Mouse (Mus musculus) neural tube, embryonic 12.5 days (tissue): ENCODE measurements around the gene Tmc2. TPM values are rescaled to one million over a fixed set of nuclear protein-coding genes. Genes with fewer than 3 reads are reported as not detected.

ENCODE experiments used
- ATAC-seq: fragments of 200-750 bp; cut with Nextera tagmentation; 2 replicates; pipeline ENCODE4 v1.8.0; 2017; ENCODE audit warnings: low read depth, mild to moderate bottlenecking, moderate TSS enrichment, moderate library complexity; ENCODE audit not compliant: low FRiP score
- H3K27ac ChIP-seq: fragments of 300-500 bp; sonication (generic); 2 replicates; pipeline ENCODE4 v1.5.1; 2016
- H3K27me3 ChIP-seq: fragments of 300-500 bp; sonication (generic); replicated peaks from 2 replicates; pipeline ENCODE4 v1.6.1; 2016; ENCODE audit warnings: mild to moderate bottlenecking
- H3K36me3 ChIP-seq: fragments of 300-500 bp; sonication (generic); 2 replicates; pipeline ENCODE4 v1.6.1; 2016; ENCODE audit warnings: mild to moderate bottlenecking
- H3K4me1 ChIP-seq: fragments of 300-500 bp; sonication (generic); 2 replicates; pipeline ENCODE4 v1.6.1; 2016
- H3K4me2 ChIP-seq: fragments of 300-500 bp; sonication (generic); replicated peaks from 2 replicates; pipeline ENCODE4 v1.6.1; 2016; ENCODE audit warnings: mild to moderate bottlenecking
- H3K4me3 ChIP-seq: fragments of 300-500 bp; sonication (generic); 2 replicates; pipeline ENCODE4 v1.5.1; 2016
- H3K9ac ChIP-seq: fragments of 300-500 bp; sonication (generic); 2 replicates; pipeline ENCODE4 v1.6.1; 2016; ENCODE audit warnings: mild to moderate bottlenecking
- H3K9me3 ChIP-seq: fragments of 300-500 bp; sonication (generic); 2 replicates; pipeline ENCODE4 v1.6.1; 2016; ENCODE audit warnings: mild to moderate bottlenecking
- WGBS: fragments of 180-500 bp; shearing (Covaris S2); methylation state at CpG from one replicate; pipeline ENCODE4 v1.1.7; 2016; 5-methylcytosine and 5-hydroxymethylcytosine counted together
- polyA plus RNA-seq: library from polyadenylated mRNA; unstranded; fragments of >200 nt; fragmentation: Nextera tagmentation; extraction: Ambion mirVana; gene quantifications from 2 replicates; pipeline ENCODE4 v1.2.1, GENCODE M21; 2016

Tmc2 gene
- polyA plus RNA-seq, 1 experiment from 2014 or later, result not detected

DNA sequence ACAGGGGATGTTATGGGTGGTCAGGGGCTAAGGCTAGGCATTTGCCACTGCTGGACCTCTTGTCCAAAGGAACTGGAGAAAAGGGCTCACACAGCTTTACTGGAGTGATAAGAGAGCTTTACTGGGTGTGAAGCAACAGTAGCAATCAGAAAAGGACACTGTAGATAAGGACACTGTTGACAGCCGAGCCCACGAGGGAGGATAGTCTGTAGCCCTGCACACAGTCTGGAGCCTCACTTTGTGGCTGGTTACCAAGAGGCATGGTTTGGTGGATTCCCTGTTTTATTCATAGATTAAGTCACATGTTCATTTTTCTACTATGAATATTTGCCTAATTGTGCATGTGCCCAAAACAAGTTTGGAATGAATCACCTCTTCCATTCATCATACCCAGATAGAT, 67.4 kb downstream of the Tmc2 start:
- 91% methylated on average over 2 of the region's 2 CpGs for WGBS
- no peak for ATAC-seq
- H3K36me3 ChIP-seq, result no peaks in the 10 kb centered on the region
- H3K4me1 ChIP-seq, result no peaks in the 10 kb centered on the region
- H3K9me3 ChIP-seq, result no peaks in the 10 kb centered on the region
- H3K27ac ChIP-seq, result no peak overlapping the region
- H3K27me3 ChIP-seq, result no peaks in the 10 kb centered on the region
- H3K9ac ChIP-seq, result no peak overlapping the region
- H3K4me2 ChIP-seq, result no peak overlapping the region
- H3K4me3 ChIP-seq, result no peak overlapping the region

DNA sequence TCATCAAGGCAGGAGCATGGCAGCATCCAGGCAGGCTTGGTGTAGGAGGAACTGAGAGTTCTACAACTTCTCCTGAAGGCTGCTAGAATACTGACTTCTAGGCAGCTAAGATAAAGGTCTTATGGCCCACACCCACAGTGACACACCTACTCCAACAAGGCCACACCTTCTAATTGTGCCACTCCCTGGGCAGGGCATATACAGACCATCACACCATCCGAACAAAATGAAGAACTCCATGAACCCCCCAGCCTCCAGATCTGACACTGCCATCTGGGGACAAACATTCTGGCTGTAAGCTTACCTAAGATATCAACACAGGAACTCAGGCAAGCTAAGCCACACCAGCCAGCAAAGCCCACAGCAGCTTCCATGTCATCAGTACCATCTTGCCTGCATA, 70.5 kb downstream of the Tmc2 start:
- Histone ChIP-seq H3K4me1 (no peaks in the 10 kb centered on the region), H3K9ac (no peak overlapping the region), H3K27ac (no peak overlapping the region), H3K4me2 (no peak overlapping the region), H3K4me3 (no peak overlapping the region), H3K36me3 (no peaks in the 10 kb centered on the region), H3K27me3 (no peaks in the 10 kb centered on the region), H3K9me3 (no peaks in the 10 kb centered on the region)
- ATAC-seq, result no peak
- WGBS, result 97% methylated on average over 1 of the region's 1 CpGs

DNA sequence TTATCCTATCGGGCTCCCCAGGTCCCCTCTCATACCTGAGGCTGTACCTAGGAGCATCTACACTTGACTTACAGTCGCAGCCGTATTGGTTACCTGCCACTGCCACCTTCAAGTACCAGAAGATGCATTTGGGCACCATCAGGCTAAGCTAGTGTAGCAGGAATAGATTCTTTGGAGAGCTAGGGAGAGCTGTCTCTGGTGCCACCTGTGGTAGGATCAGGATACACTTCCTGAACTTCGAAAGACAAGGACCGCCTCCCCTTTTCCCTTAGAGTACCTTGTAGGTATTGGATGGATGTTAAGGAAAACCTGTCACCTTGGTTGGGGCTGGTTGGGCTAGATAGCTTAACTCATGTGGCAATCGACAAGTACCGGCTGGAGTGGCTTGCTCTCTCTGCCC, 73.1 kb downstream of the Tmc2 start:
- no peak for ATAC-seq
- WGBS, result 71% methylated on average over 7 of the region's 7 CpGs
- no peak overlapping the region for H3K9ac ChIP-seq
- H3K4me2 ChIP-seq, result no peak overlapping the region
- no peaks in the 10 kb centered on the region for H3K9me3 ChIP-seq
- no peak overlapping the region for H3K4me3 ChIP-seq
- no peaks in the 10 kb centered on the region for H3K27me3 ChIP-seq
- peaks cover under 1% of the 10 kb centered on the region; the same call in 1 of the 2 replicates for H3K4me1 ChIP-seq
- no peak overlapping the region for H3K27ac ChIP-seq
- H3K36me3 ChIP-seq, result no peaks in the 10 kb centered on the region

DNA sequence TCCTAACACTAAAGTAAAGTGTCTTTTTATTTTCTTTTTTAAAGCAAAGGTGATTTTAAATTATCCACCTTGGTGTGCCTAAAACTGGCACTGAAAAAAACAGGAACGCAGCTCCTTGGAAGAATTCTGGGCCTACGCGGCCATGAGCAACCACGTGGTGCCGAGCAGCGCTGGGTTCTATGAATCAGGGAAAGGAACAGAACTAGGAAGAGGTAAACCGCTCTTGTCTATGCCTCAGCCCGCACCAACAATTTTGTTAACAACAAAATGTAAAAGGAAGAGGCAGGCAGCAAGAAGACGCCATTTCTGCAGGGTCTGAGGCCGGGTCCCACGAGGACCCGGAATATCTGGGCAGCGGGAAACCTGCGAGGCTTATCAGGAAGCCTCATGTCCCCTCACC, 78.7 kb downstream of the Tmc2 start:
- Histone ChIP-seq H3K9me3 (no peaks in the 10 kb centered on the region), H3K36me3 (peaks cover 34% of the 10 kb centered on the region), H3K27me3 (no peaks in the 10 kb centered on the region), H3K4me3 (peak overlapping the region; percentile 91), H3K4me1 (peaks cover 19% of the 10 kb centered on the region), H3K27ac (peak overlapping the region; percentile 77; the same call in 1 of the 2 replicates), H3K9ac (peak overlapping the region; percentile 82), H3K4me2 (peak overlapping the region; percentile 95)
- WGBS, result 2% methylated on average over 14 of the region's 14 CpGs
- no peak; the same call in 1 of the 2 replicates for ATAC-seq

DNA sequence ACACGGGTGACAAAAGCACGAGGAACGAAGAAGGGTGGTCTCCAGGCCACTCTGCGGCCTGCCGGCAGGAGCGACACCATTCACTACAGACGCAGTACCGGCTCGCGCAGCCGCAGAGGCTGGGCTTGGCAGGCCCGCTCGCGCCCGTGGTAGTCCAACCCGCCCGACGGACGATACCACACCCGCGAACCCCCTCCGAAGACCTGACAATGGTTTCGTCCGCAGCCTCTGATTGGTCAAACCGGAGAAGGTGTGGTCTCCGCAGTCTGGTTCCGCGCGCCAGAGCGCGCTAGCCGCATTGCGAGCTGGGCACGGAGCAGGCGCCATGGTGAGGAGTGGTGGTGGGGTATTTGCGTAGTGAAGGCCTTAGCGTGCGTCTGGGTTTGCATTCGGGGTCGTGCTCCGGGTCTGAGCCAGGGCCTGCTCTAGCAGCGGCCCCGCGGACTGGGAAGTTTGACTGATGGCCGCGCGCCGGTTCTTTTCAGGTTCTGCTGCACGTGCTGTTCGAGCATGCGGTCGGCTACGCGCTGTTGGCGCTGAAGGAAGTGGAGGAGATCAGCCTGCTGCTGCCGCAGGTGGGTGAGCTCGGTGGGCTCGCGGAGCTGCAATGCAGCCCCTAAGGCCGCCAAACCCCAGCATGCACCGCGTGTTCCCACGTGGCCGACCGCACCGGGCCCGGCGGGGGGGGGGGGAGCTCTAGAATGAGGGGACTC, 79.3 kb downstream of the Tmc2 start, which contains the start of gene Nop56:
TSS of gene Nop56 (plus strand) at position 282 of the 713 bp plus-strand sequence.
- Histone ChIP-seq H3K9ac (peak within 1 kb of the TSS; percentile 94), H3K4me1 (peaks cover 19% of the 10 kb centered on the region), H3K4me2 (peak within 1 kb of the TSS; percentile 95), H3K9me3 (no peaks in the 10 kb centered on the region), H3K4me3 (peak within 1 kb of the TSS; percentile 91), H3K27me3 (no peaks in the 10 kb centered on the region), H3K27ac (peak within 1 kb of the TSS; percentile 79), H3K36me3 (peaks cover 36% of the 10 kb centered on the region)
- under 1% methylated on average over 68 of the region's 68 CpGs for WGBS
- peak; percentile 96 for ATAC-seq

DNA sequence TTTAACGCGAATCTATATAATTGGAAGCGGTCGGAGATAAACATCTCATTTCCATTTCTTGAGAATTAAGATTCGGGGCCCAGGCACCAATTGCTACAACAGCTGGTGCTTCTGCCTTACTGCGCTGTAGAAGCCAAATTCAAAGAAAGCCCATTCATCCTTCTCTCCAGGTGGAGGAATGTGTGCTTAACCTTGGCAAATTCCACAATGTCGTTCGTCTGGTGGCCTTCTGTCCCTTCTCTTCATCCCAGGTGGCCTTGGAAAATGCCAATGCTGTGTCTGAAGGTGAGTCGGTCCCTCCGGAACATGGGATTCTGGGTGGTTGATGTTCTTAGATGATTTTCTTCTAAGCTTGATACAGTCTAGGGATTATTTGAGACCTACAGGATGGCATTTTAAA, 79.9 kb downstream of the Tmc2 start:
- Histone ChIP-seq H3K27ac (peak overlapping the region; percentile 79; the same call in 1 of the 2 replicates), H3K36me3 (peaks cover 42% of the 10 kb centered on the region), H3K9me3 (no peaks in the 10 kb centered on the region), H3K4me3 (peak overlapping the region; percentile 91), H3K4me1 (peaks cover 19% of the 10 kb centered on the region), H3K4me2 (peak overlapping the region; percentile 95), H3K27me3 (no peaks in the 10 kb centered on the region), H3K9ac (peak overlapping the region; percentile 94)
- 2% methylated on average over 10 of the region's 10 CpGs for WGBS
- ATAC-seq, result 0 out of 2 replicates have a peak, but pooled peaks have one; percentile 2

DNA sequence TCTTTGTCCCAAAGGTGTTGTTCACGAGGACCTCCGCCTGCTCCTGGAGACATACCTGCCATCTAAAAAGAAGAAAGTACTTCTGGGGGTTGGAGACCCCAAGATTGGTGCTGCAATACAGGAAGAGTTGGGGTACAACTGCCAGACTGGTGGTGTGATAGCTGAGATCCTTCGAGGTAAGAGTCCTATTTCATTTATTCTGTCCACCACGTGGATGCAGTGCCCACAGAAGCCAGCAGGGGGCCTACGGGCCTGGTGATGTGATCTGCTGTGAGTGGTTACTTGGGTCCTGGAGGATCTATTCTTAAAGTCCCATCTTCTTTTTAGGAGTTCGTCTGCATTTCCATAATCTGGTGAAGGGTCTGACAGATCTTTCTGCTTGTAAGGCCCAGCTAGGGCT, 80.7 kb downstream of the Tmc2 start:
- Histone ChIP-seq H3K4me2 (peak overlapping the region; percentile 95), H3K4me3 (peak overlapping the region; percentile 91), H3K27ac (no peak overlapping the region), H3K9me3 (no peaks in the 10 kb centered on the region), H3K4me1 (peaks cover 19% of the 10 kb centered on the region), H3K9ac (peak overlapping the region; percentile 94; the same call in 1 of the 2 replicates), H3K36me3 (peaks cover 50% of the 10 kb centered on the region), H3K27me3 (no peaks in the 10 kb centered on the region)
- no peak for ATAC-seq
- 47% methylated on average over 6 of the region's 6 CpGs for WGBS

DNA sequence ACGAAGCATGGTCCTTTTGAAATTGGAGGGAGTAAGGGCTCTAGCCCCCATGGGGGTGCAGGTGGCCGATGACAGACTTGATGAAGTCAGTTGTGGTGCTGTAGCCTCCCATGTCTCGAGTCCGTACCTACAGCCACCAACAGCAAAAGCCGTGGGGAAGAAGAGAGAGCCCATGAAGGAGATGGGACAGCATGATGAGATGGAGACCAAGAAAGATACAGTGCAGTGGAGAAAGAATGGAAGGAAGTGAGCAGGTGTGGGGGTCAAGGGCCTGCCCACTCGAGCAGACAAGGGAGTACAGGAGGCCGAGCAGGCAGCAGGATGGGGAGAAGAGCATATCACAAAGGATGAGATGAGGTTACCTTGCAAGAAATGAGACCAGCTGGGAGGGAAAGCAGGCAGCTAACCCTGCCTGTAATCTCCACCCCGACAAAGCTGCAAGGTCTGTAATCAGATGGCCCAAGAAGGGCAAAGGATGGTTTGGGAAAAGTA, 84.7 kb downstream of the Tmc2 start:
- Histone ChIP-seq H3K9ac (no peak overlapping the region), H3K36me3 (peaks cover 61% of the 10 kb centered on the region), H3K4me2 (no peak overlapping the region), H3K9me3 (no peaks in the 10 kb centered on the region), H3K27ac (no peak overlapping the region), H3K4me3 (no peak overlapping the region), H3K27me3 (no peaks in the 10 kb centered on the region), H3K4me1 (peaks cover 24% of the 10 kb centered on the region)
- no peak for ATAC-seq
- WGBS, result 38% methylated on average over 8 of the region's 8 CpGs

DNA sequence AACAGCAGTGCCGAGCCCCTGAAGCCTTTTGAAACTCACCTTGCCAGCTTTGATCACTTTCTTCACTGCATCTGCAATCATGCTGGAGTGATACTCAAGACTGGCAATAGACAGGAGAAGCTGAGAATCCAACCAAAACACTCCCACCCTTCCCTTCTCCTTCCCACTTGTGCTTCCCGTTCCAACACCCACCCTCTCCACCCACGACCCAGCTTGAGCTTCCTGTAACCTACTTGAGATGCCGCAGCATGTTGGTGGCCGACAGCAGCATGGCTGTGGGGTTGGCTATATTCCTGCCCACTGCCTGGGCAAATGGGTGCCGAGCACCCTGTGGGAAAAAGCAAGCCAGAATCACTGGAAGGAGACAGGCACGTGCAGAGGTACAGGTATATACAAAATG, 85.2 kb downstream of the Tmc2 start:
- Histone ChIP-seq H3K9ac (no peak overlapping the region), H3K27ac (no peak overlapping the region), H3K4me3 (no peak overlapping the region), H3K4me2 (no peak overlapping the region), H3K9me3 (no peaks in the 10 kb centered on the region), H3K27me3 (no peaks in the 10 kb centered on the region), H3K36me3 (peaks cover 61% of the 10 kb centered on the region), H3K4me1 (peaks cover 20% of the 10 kb centered on the region)
- 68% methylated on average over 7 of the region's 7 CpGs for WGBS
- no peak for ATAC-seq

DNA sequence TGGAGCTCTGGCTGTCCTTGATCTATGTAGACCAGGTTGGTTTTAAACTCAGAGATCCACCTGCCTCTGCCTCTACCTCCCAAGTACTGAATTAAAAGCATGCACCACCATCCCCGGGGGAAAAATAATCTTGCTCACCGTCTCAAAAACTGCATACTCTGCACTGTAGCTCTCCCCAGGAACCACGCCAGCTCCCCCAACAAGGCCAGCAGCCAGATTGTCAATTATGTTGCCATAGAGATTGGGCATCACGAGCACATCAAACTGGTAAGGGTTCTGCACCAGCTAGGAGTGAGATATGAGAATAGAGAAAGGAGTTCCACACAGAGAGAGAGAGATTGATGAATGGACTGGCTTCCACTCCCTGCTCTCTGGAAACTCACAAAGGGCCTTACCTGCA, 85.8 kb downstream of the Tmc2 start:
- Histone ChIP-seq H3K36me3 (peaks cover 56% of the 10 kb centered on the region), H3K9me3 (no peaks in the 10 kb centered on the region), H3K4me2 (no peak overlapping the region), H3K4me1 (peaks cover 14% of the 10 kb centered on the region), H3K27me3 (no peaks in the 10 kb centered on the region), H3K9ac (no peak overlapping the region), H3K27ac (no peak overlapping the region), H3K4me3 (no peak overlapping the region)
- ATAC-seq, result no peak
- 81% methylated on average over 4 of the region's 4 CpGs for WGBS

DNA sequence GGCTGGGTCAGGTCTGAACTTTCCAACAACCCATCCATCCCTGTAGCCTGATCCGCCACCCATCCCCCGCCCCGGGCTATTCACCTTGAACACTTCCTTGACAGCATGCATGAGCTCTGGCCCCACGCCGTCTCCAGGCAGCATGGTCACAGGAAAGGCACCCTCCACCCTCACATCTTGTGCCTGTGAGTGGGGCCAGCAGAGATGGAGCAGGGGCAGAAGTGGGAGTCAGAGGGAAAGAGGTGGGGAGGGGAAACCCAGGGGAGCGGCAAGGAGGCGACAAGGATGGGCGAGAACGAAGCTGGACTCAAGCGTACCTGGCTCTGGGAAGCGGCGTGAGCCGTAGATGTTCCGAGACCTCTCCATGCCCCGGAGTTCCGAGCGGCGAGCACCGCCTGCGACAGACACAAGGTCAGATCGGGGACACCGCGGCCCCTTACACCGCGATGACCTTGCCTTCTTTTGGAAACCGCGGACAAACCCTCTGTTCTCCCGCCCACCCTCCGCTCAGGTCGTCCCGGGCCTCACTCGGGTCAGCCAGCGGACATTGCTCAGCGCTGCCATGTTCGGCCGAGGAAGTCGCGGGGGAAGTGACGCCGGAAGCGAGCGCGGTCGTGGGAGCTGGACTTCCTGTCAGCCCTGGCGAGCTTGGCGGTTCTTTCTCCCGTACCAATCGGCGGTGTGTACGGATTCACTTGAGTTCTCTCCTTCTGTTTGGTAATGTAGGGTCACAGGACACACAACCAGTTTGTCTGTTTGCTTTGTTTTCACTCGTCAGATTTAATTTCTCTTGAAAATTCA, 89.1 kb downstream of the Tmc2 start, which contains the start of gene Idh3b:
TSS of gene Idh3b (minus strand) at position 694 of the 801 bp plus-strand sequence.
- Histone ChIP-seq H3K4me1 (peaks cover 9% of the 10 kb centered on the region), H3K27ac (no peak within 1 kb of the TSS), H3K4me3 (peak within 1 kb of the TSS; percentile 84), H3K36me3 (peaks cover 27% of the 10 kb centered on the region), H3K27me3 (no peaks in the 10 kb centered on the region), H3K9me3 (no peaks in the 10 kb centered on the region), H3K9ac (peak within 1 kb of the TSS; percentile 84), H3K4me2 (peak within 1 kb of the TSS; percentile 98)
- ATAC-seq, result peak; percentile 90
- WGBS, result 1% methylated on average over 51 of the region's 51 CpGs

DNA sequence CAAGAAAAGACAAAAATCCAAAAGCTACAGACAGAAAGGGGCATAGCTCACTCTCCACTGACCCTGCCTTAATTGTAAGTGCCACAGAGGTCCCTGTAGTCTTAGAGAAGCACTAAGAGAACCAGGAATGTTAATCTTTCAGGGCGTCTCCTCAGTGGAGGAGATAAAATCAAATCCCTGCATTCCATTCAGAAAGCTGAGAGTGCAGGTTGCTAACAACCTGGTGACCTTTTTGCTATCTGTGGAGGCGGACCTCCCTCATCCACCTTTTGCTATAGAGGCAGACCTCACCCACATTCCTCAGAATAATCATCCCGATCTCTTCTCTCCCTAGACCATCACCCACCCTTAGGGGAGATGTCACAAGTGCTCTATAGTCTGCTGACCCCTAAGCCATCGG, 94.1 kb downstream of the Tmc2 start:
- H3K4me3 ChIP-seq, result no peak overlapping the region
- H3K4me1 ChIP-seq, result peaks cover 7% of the 10 kb centered on the region
- 76% methylated on average over 4 of the region's 4 CpGs for WGBS
- no peak overlapping the region for H3K9ac ChIP-seq
- no peak for ATAC-seq
- H3K27me3 ChIP-seq, result no peaks in the 10 kb centered on the region
- no peak overlapping the region for H3K4me2 ChIP-seq
- no peaks in the 10 kb centered on the region for H3K36me3 ChIP-seq
- H3K9me3 ChIP-seq, result no peaks in the 10 kb centered on the region
- H3K27ac ChIP-seq, result no peak overlapping the region
